Mouse (Mus musculus) heart, embryonic 12.5 days (tissue): Measurements from ENCODE around the gene Tuba8. TPM values are rescaled to one million over a fixed set of nuclear protein-coding genes. Genes with fewer than 3 reads are reported as not detected.

Source experiments
- ATAC-seq: fragments of 200-750 bp; cut with Nextera tagmentation; 2 replicates; pipeline ENCODE4 v1.8.0; 2017; ENCODE audit warnings: moderate TSS enrichment, moderate library complexity; ENCODE audit not compliant: insufficient number of reproducible peaks, low FRiP score
- H3K27ac ChIP-seq: fragments of 300-500 bp; sonication (generic); 2 replicates; pipeline ENCODE4 v1.5.1; 2016; ENCODE audit warnings: mild to moderate bottlenecking, moderate library complexity; ENCODE audit not compliant: poor library complexity, severe bottlenecking
- H3K27me3 ChIP-seq: fragments of 300-500 bp; sonication (generic); replicated peaks from 2 replicates; pipeline ENCODE4 v1.6.1; 2016; ENCODE audit warnings: mild to moderate bottlenecking, moderate library complexity
- H3K36me3 ChIP-seq: fragments of 300-500 bp; sonication (generic); 2 replicates; pipeline ENCODE4 v1.6.1; 2016; ENCODE audit warnings: mild to moderate bottlenecking, moderate library complexity
- H3K4me1 ChIP-seq: fragments of 300-500 bp; sonication (generic); replicated peaks from 2 replicates; pipeline ENCODE4 v1.6.1; 2016; ENCODE audit warnings: mild to moderate bottlenecking
- H3K4me2 ChIP-seq: fragments of 300-500 bp; sonication (generic); 2 replicates; pipeline ENCODE4 v1.6.1; 2016; ENCODE audit warnings: mild to moderate bottlenecking, moderate library complexity
- H3K4me3 ChIP-seq: fragments of 300-500 bp; sonication (generic); 2 replicates; pipeline ENCODE4 v1.5.1; 2016; ENCODE audit warnings: mild to moderate bottlenecking
- H3K9ac ChIP-seq: fragments of 300-500 bp; sonication (generic); 2 replicates; pipeline ENCODE4 v1.6.1; 2016; ENCODE audit warnings: mild to moderate bottlenecking, moderate library complexity
- H3K9me3 ChIP-seq: fragments of 300-500 bp; sonication (generic); replicated peaks from 2 replicates; pipeline ENCODE4 v1.6.1; 2016; ENCODE audit warnings: mild to moderate bottlenecking, moderate library complexity
- WGBS: fragments of 180-500 bp; shearing (Covaris S2); methylation state at CpG from one replicate; pipeline ENCODE4 v1.1.7; 2016; 5-methylcytosine and 5-hydroxymethylcytosine counted together
- polyA plus RNA-seq: library from polyadenylated mRNA; unstranded; fragments of >200 nt; fragmentation: Nextera tagmentation; extraction: Ambion mirVana; gene quantifications from 2 replicates; pipeline ENCODE4 v1.2.1, GENCODE M21; 2016

Gene Tuba8
- polyA plus RNA-seq, 1 experiment from 2014 or later, result 0.42 TPM

GRCm38 (mm10) chr6:121232652-121233051 lies 22.2 kb downstream of the Tuba8 start:
- no peak overlapping the region for H3K4me2 ChIP-seq
- H3K9ac ChIP-seq, result no peak overlapping the region
- H3K36me3 ChIP-seq, result no peaks in the 10 kb centered on the region
- no peaks in the 10 kb centered on the region for H3K27me3 ChIP-seq
- no peaks in the 10 kb centered on the region for H3K9me3 ChIP-seq
- H3K4me1 ChIP-seq, result no peaks in the 10 kb centered on the region
- no peak for ATAC-seq
- WGBS, result 59% methylated on average over 1 of the region's 1 CpGs
- H3K4me3 ChIP-seq, result no peak overlapping the region
- H3K27ac ChIP-seq, result no peak overlapping the region

- no peaks in the 10 kb centered on the region for H3K36me3 ChIP-seq
- H3K9ac ChIP-seq, result no peak overlapping the region
- no peak for ATAC-seq
- no peaks in the 10 kb centered on the region for H3K9me3 ChIP-seq
- no peak overlapping the region for H3K27ac ChIP-seq
- H3K27me3 ChIP-seq, result no peaks in the 10 kb centered on the region
- WGBS, result 77% methylated on average over 2 of the region's 2 CpGs
- no peak overlapping the region for H3K4me3 ChIP-seq
- H3K4me1 ChIP-seq, result no peaks in the 10 kb centered on the region
- no peak overlapping the region for H3K4me2 ChIP-seq
Measured at GRCm38 (mm10) chr6:121236386-121236785, 25.9 kb downstream of the Tuba8 start.

- H3K9ac ChIP-seq, result no peak overlapping the region
- H3K27me3 ChIP-seq, result peaks cover 12% of the 10 kb centered on the region; the same call in 1 of the 2 replicates
- no peak overlapping the region for H3K4me3 ChIP-seq
- H3K27ac ChIP-seq, result no peak overlapping the region
- no peak overlapping the region for H3K4me2 ChIP-seq
- WGBS, result 85% methylated on average over 4 of the region's 4 CpGs
- H3K9me3 ChIP-seq, result no peaks in the 10 kb centered on the region
- no peaks in the 10 kb centered on the region for H3K4me1 ChIP-seq
- H3K36me3 ChIP-seq, result no peaks in the 10 kb centered on the region
- no peak for ATAC-seq
Measured at GRCm38 (mm10) chr6:121238209-121238608, 27.7 kb downstream of the Tuba8 start.

GRCm38 (mm10) chr6:121241780-121242179 lies 31.3 kb downstream of the Tuba8 start:
- 83% methylated on average over 2 of the region's 2 CpGs for WGBS
- Histone ChIP-seq H3K4me3 (no peak overlapping the region), H3K9ac (no peak overlapping the region), H3K9me3 (no peaks in the 10 kb centered on the region), H3K27me3 (peaks cover 21% of the 10 kb centered on the region), H3K27ac (no peak overlapping the region), H3K4me2 (no peak overlapping the region), H3K4me1 (peaks cover 4% of the 10 kb centered on the region; the same call in 1 of the 2 replicates), H3K36me3 (no peaks in the 10 kb centered on the region)
- ATAC-seq, result no peak

GRCm38 (mm10) chr6:121243161-121243560 lies 32.7 kb downstream of the Tuba8 start:
- Histone ChIP-seq H3K36me3 (no peaks in the 10 kb centered on the region), H3K27me3 (peaks cover 21% of the 10 kb centered on the region), H3K9ac (no peak overlapping the region), H3K4me1 (peaks cover 4% of the 10 kb centered on the region; the same call in 1 of the 2 replicates), H3K4me2 (no peak overlapping the region), H3K27ac (no peak overlapping the region), H3K9me3 (no peaks in the 10 kb centered on the region), H3K4me3 (no peak overlapping the region)
- 31% methylated on average over 10 of the region's 10 CpGs for WGBS
- ATAC-seq, result no peak

GRCm38 (mm10) chr6:121245127-121246036 lies 34.9 kb downstream of the Tuba8 start, which contains the start of gene Usp18:
Usp18 (plus strand) TSS chr6:121245906.
- H3K27ac ChIP-seq, result no peak within 1 kb of the TSS
- peak within 1 kb of the TSS; percentile 69 for H3K4me2 ChIP-seq
- peaks cover 4% of the 10 kb centered on the region; the same call in 1 of the 2 replicates for H3K4me1 ChIP-seq
- peak within 1 kb of the TSS; percentile 72 for H3K9ac ChIP-seq
- H3K27me3 ChIP-seq, result peaks cover 21% of the 10 kb centered on the region
- 4% methylated on average over 35 of the region's 35 CpGs for WGBS
- no peaks in the 10 kb centered on the region for H3K9me3 ChIP-seq
- H3K36me3 ChIP-seq, result no peaks in the 10 kb centered on the region
- ATAC-seq, result peak; percentile 87
- H3K4me3 ChIP-seq, result peak within 1 kb of the TSS; percentile 60

GRCm38 (mm10) chr6:121246037-121246361 lies 35.5 kb downstream of the Tuba8 start:
- Histone ChIP-seq H3K9ac (peak overlapping the region; percentile 72; the same call in 1 of the 2 replicates), H3K27me3 (peaks cover 21% of the 10 kb centered on the region), H3K4me3 (peak overlapping the region; percentile 60), H3K36me3 (no peaks in the 10 kb centered on the region), H3K4me1 (peaks cover 4% of the 10 kb centered on the region; the same call in 1 of the 2 replicates), H3K4me2 (peak overlapping the region; percentile 69), H3K27ac (no peak overlapping the region), H3K9me3 (no peaks in the 10 kb centered on the region)
- WGBS, result 10% methylated on average over 4 of the region's 4 CpGs
- ATAC-seq, result peak; percentile 13; the same call in 1 of the 2 replicates

- Histone ChIP-seq H3K27me3 (no peaks in the 10 kb centered on the region), H3K9ac (no peak overlapping the region), H3K4me2 (no peak overlapping the region), H3K9me3 (no peaks in the 10 kb centered on the region), H3K36me3 (no peaks in the 10 kb centered on the region), H3K27ac (no peak overlapping the region), H3K4me1 (0 out of 2 replicates have a peak, but pooled peaks cover 3% of the 10 kb centered on the region), H3K4me3 (no peak overlapping the region)
- 82% methylated on average over 1 of the region's 1 CpGs for WGBS
- ATAC-seq, result no peak
Measured at GRCm38 (mm10) chr6:121250406-121250805, 39.9 kb downstream of the Tuba8 start.

GRCm38 (mm10) chr6:121251256-121251655 lies 40.8 kb downstream of the Tuba8 start:
- ATAC-seq, result no peak
- H3K4me2 ChIP-seq, result no peak overlapping the region
- H3K27ac ChIP-seq, result no peak overlapping the region
- no peaks in the 10 kb centered on the region for H3K9me3 ChIP-seq
- 0 out of 2 replicates have a peak, but pooled peaks cover 3% of the 10 kb centered on the region for H3K4me1 ChIP-seq
- 62% methylated on average over 5 of the region's 5 CpGs for WGBS
- no peaks in the 10 kb centered on the region for H3K36me3 ChIP-seq
- no peak overlapping the region for H3K9ac ChIP-seq
- no peak overlapping the region for H3K4me3 ChIP-seq
- H3K27me3 ChIP-seq, result no peaks in the 10 kb centered on the region

- 27% methylated on average over 9 of the region's 9 CpGs for WGBS
- Histone ChIP-seq H3K4me2 (no peak overlapping the region), H3K4me1 (no peaks in the 10 kb centered on the region), H3K9me3 (peaks cover 3% of the 10 kb centered on the region; the same call in 1 of the 2 replicates), H3K9ac (no peak overlapping the region), H3K27ac (no peak overlapping the region), H3K4me3 (no peak overlapping the region), H3K27me3 (no peaks in the 10 kb centered on the region), H3K36me3 (no peaks in the 10 kb centered on the region)
- no peak for ATAC-seq
Measured at GRCm38 (mm10) chr6:121260548-121260947, 50.1 kb downstream of the Tuba8 start.

- Histone ChIP-seq H3K9ac (no peak overlapping the region), H3K27me3 (no peaks in the 10 kb centered on the region), H3K4me2 (no peak overlapping the region), H3K27ac (no peak overlapping the region), H3K4me1 (no peaks in the 10 kb centered on the region), H3K4me3 (no peak overlapping the region), H3K9me3 (peaks cover 3% of the 10 kb centered on the region; the same call in 1 of the 2 replicates), H3K36me3 (no peaks in the 10 kb centered on the region)
- WGBS, result 61% methylated on average over 8 of the region's 8 CpGs
- no peak for ATAC-seq
Measured at GRCm38 (mm10) chr6:121261233-121261632, 50.7 kb downstream of the Tuba8 start.
